Mouse (Mus musculus) mouse trophoblast stem cell (cell line): ENCODE measurements around the gene Sirt6.

Experiments used
- in situ Hi-C, 2 experiments: fragments of 300-500 bp; cut with MseI, MboI; formaldehyde crosslinking; loops; 2 replicates in 1 of 2; 3 replicates in 1 of 2; pipeline ENCODE4 v1.15.1; 2025

Gene Sirt6

GRCm38 (mm10) chr10:81627836-81628220 lies 231 bp upstream of the Sirt6 start:
- in situ Hi-C loops: loop anchor here (25.0 kb wide), 3 partner anchors 409 to 1009 kb away; partner anchors contain the start of genes Zfp873 (in 2 of the 2) and Tdg (in 1 of the 2)

GRCm38 (mm10) chr10:81626101-81626993 lies 1.2 kb downstream of the Sirt6 start:
- in situ Hi-C loops: loop anchor here (25.0 kb wide), 3 partner anchors 411 to 1011 kb away; partner anchors contain the start of genes Zfp873 (in 2 of the 2) and Tdg (in 1 of the 2)

GRCm38 (mm10) chr10:81623441-81623840 lies 4.2 kb downstream of the Sirt6 start:
- in situ Hi-C loops: no loop called here

GRCm38 (mm10) chr10:81620786-81621185 lies 6.8 kb downstream of the Sirt6 start:
- in situ Hi-C loops: no loop called here

DNA sequence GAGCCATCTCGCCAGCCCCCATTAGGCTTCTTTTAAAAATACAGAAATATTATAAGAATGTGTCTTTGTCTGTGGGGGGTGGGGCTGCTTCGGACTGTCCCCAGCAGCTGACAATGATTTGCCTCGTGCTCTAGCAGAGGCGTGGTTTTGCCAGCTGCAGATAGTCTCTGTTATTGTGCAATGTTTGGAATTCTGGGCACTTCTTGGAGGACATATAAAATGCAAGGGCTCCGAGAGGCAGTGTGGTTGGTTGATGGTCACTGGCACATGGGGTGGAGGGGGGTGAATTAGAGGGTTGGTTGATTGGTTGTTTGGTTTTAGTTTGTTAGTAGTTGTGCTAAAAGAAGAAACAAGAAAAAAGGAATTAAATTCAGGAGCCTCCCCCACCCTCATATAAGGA lies 7.6 kb downstream of the Sirt6 start:
- in situ Hi-C loops: no loop called here

GRCm38 (mm10) chr10:81615486-81615885 lies 12.1 kb downstream of the Sirt6 start:
- in situ Hi-C loops: no loop called here

GRCm38 (mm10) chr10:81612779-81613178 lies 14.8 kb downstream of the Sirt6 start:
- in situ Hi-C loops: no loop called here

GRCm38 (mm10) chr10:81608308-81608707 lies 19.3 kb downstream of the Sirt6 start:
- in situ Hi-C loops: no loop called here

GRCm38 (mm10) chr10:81605974-81606751 lies 21.4 kb downstream of the Sirt6 start, which contains the start of gene BC025920:
Gene BC025920, plus strand, starts transcription at chr10:81606270.
- in situ Hi-C loops: no loop called here

DNA sequence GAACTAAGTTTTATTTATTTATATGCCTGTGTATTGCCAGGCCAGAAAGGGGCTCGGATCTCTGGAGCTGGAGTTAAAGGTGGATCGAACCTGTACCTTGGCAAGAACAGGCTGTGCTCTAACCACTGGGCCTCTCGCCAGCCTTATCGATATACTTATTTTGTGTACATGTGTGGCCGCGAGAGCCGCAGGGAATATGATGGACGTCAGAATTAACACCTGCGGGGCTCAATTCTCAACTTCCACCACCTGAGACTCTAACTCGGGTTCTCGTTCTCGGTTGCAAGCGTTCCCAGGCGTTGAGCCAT lies 22.0 kb downstream of the Sirt6 start:
- in situ Hi-C loops: no loop called here

- in situ Hi-C loops: loop anchor here (5.0 kb wide), 2 partner anchors 43 to 53 kb away; no protein-coding TSS in a partner anchor
Observed at GRCm38 (mm10) chr10:81604968-81605665, 22.5 kb downstream of the Sirt6 start.

GRCm38 (mm10) chr10:81604019-81604967 lies 23.3 kb downstream of the Sirt6 start:
- in situ Hi-C loops: loop anchor here (5.0 kb wide), 2 partner anchors 42 to 52 kb away; no protein-coding TSS in a partner anchor

DNA sequence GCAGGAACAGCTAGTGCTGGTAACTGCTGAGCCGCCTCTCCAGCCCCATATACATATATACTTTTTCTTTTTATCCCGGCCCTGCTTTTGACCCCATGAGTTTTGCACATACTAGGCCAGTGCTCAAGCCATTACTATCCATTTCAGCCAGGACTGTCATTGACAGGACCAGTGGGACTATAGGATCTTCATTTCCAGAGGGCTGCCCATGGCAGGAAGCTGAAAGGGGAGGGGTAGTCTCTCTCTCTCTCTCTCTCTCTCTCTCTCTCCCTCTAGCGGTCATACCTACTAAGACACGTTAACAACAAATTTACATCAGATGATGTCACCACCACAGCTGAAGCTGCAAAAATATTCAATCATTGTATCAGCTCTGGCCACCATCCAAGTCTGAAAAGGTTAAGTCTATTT lies 24.9 kb downstream of the Sirt6 start:
- in situ Hi-C loops: loop anchor here (5.0 kb wide), 2 partner anchors 40 to 50 kb away; no protein-coding TSS in a partner anchor

- in situ Hi-C loops: loop anchor here (5.0 kb wide), 2 partner anchors 39 to 49 kb away; no protein-coding TSS in a partner anchor
Observed at GRCm38 (mm10) chr10:81601396-81601905, 26.1 kb downstream of the Sirt6 start.

DNA sequence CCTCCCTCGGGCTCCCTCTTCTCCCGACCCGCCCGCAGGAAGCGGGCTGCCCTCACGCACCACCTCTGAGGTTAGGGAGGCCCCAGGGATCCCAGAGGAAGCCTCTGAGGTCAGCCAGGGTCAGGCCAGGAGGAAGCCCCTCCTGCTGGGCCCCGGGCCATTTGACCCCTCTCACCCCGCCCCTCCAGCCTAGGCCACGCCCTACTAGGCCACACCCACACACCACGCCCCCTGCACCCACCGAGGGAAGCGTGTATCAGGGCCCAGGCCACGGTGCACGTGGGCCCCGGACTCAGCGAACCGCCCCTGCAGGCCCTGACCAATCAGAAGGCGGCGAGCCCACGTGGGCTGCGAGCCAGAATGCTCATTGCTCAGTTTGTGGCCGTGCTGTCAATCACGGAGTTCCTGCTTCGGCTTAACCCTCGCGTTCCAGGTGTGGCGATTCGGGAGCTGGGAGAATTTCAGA lies 26.8 kb downstream of the Sirt6 start, which contains the start of gene Tle6:
Gene Tle6, minus strand, starts transcription at position 336 of the 466 bp plus-strand sequence.
- in situ Hi-C loops: loop anchor here (5.0 kb wide), 2 partner anchors 38 to 48 kb away; no protein-coding TSS in a partner anchor

DNA sequence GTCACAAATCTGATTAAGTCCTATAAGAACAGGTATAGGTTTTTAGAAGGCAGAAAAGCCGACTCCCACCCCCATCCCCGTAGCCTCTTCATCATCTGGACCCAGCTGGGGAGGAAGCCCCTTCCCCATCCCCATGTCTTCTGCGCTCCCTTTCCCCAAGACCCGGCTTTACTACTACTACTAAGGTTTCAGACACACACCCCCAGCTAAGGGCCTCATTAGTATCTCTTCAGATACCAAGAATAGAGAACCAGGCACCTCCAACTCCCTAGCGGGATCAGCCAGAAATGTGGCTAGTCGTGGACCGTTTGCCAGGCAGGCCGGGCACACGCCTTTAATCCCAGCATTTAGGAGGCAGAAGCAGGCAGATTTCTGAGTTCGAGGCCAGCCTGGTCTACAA lies 27.5 kb downstream of the Sirt6 start:
- in situ Hi-C loops: loop anchor here (5.0 kb wide), 2 partner anchors 38 to 48 kb away; no protein-coding TSS in a partner anchor

- in situ Hi-C loops: loop anchor here (5.0 kb wide), 2 partner anchors 37 to 47 kb away; no protein-coding TSS in a partner anchor
Observed at GRCm38 (mm10) chr10:81599630-81600029, 28.0 kb downstream of the Sirt6 start.

DNA sequence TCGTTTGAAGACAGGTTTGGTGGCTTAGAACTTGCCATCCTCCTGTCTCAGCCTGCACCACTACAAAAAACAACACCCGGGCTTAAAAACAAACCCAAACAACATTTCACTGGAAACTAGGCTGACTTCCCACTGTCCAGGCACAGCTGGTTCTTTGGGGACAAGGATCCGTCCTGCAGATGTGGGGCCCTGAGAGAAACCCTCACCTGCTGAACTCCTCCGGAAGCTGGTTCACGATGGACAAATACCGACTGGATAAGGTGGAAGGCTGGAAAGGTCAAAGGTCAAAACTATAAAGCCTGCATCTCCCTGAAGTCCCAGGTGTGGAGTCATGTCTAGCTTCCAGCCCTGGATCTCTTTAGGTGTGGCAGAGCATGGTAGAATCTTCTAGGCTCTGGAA lies 28.7 kb downstream of the Sirt6 start:
- in situ Hi-C loops: no loop called here

- in situ Hi-C loops: no loop called here
Observed at GRCm38 (mm10) chr10:81598342-81598741, 29.3 kb downstream of the Sirt6 start.
